Mouse (Mus musculus) liver, embryonic 14.5 days (tissue): ENCODE measurements at regions not wholly inside any gene's neighbourhood (a gene's known extent, or its start where the extent isn't known, plus 50 kb on each side); places are given as distances from the start of the nearest gene placed in this dataset.

Experiments used
- CTCF ChIP-seq: IDR thresholded peaks from 2 replicates; pipeline ENCODE4 v1.5.1; 2016; ENCODE audit warnings: antibody characterized with exemption, low read depth, control low read depth
- EP300 ChIP-seq: IDR thresholded peaks from 2 replicates; pipeline ENCODE4 v1.6.1; 2016; ENCODE audit warnings: antibody characterized with exemption, low read depth

GRCm38 (mm10) chr5:106257179-106257578, 200.8 kb downstream of the Barhl2 start:
- TF ChIP-seq CTCF (no peak), EP300 (no peak)
